Mouse (Mus musculus) left cerebral cortex, postnatal 14 days (tissue): ENCODE results near the gene Grap2. TPM values are rescaled to one million over a fixed set of nuclear protein-coding genes. Genes with fewer than 3 reads are reported as not detected.
A peak's percentile ranks its signal among the peaks of the same experiment; 100 is the strongest.

Experiments used
- DNase-seq, 2 experiments: peaks; one replicate each; pipeline ENCODE4 v3.0.0; 2021 to 2022; ENCODE audit warnings: low spot score in 2 of 2, mixed read lengths in 1 of 2
- intact Hi-C: fragments of 180-260 bp; cut with DNase I; formaldehyde crosslinking; loops from one replicate; pipeline ENCODE4 v1.15.1; 2025
- total RNA-seq, 2 experiments: library from RNA; stranded (reverse); gene quantifications; 2 replicates each; pipeline ENCODE4 v1.2.3; 2021

The Grap2 gene
- total RNA-seq, 2 experiments from 2014 or later, result 0.87 to 1.0 TPM

DNA sequence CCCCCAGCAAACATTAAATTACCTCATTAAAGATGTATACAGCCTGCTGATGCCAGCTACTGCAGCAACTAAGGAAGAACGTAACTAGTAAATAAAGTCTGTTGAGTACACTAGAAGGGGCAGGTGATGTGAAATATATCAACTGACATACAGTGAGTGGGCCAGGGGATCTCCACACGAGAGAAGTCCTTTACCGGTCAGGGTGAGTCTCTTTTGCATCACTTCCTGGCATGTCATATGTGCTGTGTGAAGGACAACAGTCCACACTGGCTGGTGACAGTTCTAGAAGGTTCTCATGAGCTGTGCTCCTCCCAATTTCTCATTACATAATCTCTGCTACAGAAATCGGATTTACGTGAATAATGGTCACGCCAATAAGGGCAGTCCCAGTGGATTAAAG lies 20.3 kb downstream of the Grap2 start:
- no peak for DNase-seq
- intact Hi-C loops, result no loop called here

DNA sequence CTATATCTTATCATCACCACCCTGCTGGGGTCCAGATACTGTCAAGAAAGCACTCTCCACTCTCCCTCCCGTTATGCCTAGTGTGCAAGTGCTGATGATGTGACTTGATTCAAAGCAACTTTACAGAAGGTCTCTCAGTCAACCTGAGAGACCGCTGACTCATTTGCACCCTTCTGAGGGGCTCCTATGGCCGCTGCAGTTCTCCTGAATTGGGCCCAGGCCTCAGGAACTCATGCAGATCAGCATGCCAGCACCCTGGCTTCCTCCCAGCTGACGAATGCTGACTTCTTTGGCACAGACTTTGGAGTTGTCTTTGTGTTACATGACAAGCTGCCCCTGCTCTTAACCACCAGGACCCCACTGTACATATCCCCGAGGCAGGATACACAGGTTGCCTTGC lies 21.5 kb downstream of the Grap2 start:
- intact Hi-C loops, result no loop called here
- no peak for DNase-seq

DNA sequence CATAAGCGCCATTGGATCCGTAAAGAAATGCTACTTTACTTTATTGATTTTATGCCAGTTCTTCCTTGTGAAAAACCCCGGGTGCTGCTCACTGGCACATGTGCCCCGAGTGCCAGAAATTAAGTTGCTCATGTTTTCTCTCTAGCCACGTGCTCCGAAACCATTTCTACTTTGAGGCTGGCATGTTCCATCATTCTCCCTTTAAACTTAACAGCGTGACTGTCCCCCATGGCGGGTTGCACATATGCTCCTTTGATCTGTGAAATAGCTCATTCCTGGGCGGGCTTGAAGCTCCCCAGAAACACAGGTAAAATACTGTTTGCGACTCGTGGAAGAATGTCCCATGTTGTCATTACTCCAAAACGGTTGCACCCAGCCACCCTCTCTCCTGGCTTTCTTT lies 26.4 kb downstream of the Grap2 start:
- intact Hi-C loops, result no loop called here

GRCm38 (mm10) chr15:80599213-80599750 lies 26.9 kb downstream of the Grap2 start:
- intact Hi-C loops, result no loop called here
- DNase-seq, result no peak

More for the DNA sequence above, 26.4 kb downstream of the Grap2 start:
- no peak for DNase-seq

DNA sequence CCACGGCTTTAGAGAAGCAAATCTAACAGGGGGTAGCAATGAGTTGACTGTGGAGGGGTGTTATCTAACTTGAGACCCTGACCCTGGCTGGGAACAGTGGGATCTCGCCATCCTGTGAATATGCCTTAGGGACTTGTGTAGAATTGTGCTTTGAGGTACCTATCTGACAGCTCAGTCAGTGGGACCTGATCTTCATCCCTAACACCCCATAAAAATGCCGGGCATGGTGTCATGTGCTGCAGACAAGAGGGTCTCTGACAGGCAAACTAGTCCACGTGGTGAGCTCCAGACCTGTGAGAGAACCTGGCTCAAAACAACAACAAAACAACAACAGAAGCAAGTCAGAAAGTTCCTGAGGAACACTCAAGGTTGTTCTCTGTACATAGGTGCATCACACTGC lies 27.4 kb downstream of the Grap2 start:
- intact Hi-C loops, result no loop called here
- no peak for DNase-seq

- peak in 1 of 2 experiments; percentile 55 for DNase-seq
- intact Hi-C loops, result no loop called here
Observed at GRCm38 (mm10) chr15:80601456-80601855, 29.1 kb downstream of the Grap2 start.

DNA sequence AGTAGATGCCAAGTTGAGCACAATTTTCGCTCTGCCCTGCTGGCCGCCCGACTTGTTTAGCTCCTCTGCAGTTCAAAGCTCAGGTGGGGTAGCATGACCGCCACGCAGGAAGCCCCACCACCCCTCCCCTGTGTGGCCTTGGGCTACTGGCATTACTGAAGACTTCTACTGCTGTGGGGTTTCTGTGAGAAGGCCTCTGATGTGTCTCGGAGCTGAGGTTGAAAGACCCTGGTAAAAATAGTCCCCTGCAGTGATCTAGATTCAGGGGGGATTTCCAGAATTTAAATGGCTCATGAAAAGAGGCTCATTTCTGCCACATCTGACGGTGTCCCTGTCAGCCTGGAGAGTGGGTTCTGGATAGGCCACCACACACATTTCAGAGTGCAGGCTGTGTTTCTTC lies 30.1 kb downstream of the Grap2 start:
- no peak for DNase-seq
- intact Hi-C loops, result no loop called here

DNA sequence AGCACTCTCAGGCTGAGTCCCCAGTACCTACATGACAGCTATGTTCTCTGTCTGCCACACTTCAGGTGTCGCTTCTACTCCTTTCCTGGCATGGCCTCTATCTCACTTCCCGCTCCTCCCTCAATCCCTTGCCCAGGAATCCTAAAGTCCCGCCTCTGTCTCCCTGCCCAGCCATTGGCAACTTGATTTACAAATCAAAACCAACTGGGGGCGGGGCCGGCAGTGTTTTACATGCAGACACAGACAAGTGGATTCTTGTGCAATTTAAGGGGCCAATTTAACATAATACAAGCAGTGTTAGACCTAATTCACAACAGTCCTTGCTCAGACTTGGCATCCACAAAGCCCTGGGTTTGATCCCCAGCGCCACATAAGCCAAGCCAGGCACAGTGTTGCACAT lies 31.6 kb downstream of the Grap2 start:
- intact Hi-C loops, result no loop called here
- DNase-seq, result no peak

DNA sequence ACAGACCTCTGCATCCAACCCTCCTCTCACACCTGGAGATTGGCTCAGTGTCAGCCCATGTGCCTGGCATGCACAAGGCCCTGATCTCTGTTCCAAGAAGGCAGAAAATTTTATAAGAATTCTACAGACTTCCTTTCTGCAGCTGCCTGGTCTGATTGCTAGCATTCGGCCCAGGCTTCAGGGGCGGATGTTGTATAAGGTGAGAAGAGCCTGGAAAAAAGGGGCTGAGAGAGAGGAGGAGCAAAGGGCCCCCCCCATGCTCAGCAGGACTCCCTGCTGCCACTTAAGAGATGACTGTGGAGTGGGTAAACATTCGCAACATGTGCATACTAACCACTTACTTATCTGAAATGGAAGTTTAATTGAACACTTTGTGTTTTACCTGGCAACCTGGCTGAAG lies 35.6 kb downstream of the Grap2 start:
- intact Hi-C loops, result no loop called here
- DNase-seq, result no peak

DNA sequence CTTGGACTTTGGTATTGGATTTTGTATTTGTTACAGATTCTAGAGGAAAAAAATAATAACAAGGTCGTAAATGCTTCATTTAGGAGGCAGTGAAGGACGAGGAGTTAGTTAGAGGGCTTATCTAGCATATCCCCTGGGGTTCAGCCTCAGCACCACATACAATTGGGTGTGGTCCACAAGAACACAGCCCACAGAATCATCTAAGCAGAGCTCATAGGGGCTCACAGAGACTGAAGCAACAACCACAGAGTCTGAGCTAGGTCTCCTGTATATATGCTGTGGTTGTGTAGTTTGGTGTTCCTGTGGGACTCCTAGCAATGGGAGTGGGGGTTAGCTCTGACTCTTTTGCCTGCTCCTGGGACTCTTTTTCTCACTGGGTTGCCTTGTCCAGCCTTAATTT lies 37.9 kb downstream of the Grap2 start:
- no peak for DNase-seq
- intact Hi-C loops, result no loop called here

DNA sequence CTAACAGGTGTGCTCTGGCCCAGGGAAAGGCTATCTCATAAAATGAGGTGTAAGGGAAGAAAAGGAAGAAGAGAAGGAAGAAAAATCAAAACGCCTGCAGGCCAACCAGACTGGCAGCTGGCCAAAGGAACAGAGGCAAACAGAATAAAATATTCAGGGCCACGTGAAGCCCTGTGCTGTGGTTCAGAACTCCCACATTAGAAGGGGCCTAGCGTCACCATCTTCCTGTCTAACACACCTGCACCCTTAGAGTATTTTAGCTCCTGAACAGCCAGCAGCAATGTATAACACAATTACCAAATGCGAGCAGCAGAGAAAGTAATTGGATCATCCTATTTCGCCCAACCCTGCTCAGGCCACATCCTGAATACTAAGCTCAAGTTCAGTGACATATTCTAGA lies 39.1 kb downstream of the Grap2 start:
- DNase-seq, result no peak
- intact Hi-C loops, result no loop called here

DNA sequence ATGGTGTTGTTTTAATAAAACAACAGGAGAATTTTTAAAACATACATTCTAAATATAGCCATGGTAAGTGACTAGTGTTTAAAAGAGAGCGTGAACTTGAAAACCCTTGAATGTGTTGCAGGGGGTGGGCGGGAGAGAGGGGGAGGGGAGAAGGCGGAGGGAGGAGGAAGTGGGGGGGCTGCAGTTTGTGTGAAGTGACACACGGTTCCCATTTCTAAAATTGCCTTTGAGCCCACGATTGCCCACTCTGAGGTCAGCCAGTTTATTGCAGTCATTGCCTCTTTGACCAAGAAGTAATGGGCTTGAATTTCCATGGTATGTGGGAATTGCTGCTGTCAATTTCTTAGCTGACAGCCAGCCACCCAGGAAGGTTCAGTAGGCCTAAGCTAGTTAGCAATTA lies 41.5 kb downstream of the Grap2 start:
- intact Hi-C loops, result no loop called here
- no peak for DNase-seq

DNA sequence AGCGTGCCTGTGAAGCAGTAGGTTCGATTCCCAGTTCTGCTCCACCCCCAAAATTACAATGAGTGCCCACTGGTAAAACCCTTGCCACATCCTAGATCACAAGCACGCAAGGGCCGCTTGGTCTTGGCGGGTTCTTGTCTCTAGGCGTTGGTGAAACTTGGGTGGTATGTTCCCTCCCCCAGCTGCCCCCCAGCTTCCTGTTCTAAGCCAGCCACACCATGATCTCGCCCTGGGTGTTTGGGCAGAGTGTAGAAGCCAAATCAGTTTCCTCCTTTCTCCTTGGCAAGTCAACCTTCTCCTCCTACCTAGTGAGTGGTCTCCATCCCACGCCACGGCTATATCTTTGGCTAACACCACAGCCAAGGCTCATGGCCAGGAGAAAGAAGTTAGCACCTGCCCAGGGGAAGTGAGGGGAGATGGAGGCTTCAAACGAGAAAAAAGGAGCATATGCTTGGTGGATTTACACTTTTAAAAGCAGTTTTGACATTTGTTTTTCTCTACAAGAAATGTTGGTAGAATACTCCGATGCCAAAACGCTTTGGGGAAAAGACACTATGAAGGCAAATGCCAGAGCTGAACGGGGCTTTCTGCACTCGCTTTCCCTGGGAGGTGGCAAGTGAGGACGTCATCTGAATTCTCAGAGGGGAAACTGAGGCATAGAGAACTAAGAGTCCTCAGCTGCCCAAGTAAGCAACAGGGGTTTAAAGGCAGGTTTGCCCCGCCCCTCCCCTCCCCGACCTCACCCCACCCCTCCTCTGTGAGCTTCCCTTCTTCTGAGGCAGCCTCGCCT lies 42.3 kb downstream of the Grap2 start:
- intact Hi-C loops, result loop anchor here (5.0 kb wide), 2 partner anchors 82 to 327 kb away; partner anchors contain the start of gene Cacna1i

GRCm38 (mm10) chr15:80615290-80615570 lies 42.8 kb downstream of the Grap2 start:
- intact Hi-C loops, result loop anchor here (5.0 kb wide), 2 partner anchors 83 to 328 kb away; partner anchors contain the start of gene Cacna1i
- no peak for DNase-seq

More for the DNA sequence above, 42.3 kb downstream of the Grap2 start:
- no peak for DNase-seq

DNA sequence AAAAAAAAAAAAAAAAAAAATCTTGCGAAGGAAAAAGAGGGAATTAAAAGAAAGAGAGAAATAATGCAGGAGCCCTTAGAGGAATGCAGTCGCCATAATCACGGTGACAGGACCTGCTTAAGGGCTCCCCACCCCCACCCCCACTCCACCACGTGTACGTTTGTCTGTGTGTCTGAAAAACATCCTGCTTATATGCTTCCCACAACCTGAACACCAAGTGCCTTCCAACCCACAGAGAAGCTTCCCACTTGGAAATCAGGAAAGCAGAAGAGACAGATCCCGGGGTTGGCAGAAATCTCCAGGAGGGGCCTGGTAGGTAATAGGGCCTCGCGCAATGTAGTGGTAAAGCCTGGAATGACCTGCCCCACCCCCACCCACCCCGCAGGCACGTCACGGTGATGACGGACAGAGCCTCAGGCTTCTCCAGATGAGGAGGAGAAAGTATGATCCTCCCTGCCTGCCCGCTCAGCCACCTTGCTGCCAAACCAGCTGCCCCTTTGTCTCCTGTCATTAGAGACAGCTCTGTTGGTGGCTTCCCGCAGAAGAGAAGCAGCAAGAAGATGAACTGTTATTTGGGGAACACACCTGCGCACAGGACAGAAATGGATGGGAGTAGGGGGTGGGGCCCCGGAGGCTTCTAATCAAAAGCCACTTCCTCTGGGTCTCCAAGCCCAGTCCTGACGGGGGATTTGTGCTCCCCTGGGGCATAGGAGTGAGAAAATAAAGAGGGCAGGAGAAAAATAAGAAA lies 43.4 kb downstream of the Grap2 start:
- DNase-seq, result peak in 1 of 2 experiments; percentile 49
- intact Hi-C loops, result loop anchor here (5.0 kb wide), 2 partner anchors 84 to 329 kb away; partner anchors contain the start of gene Cacna1i

- DNase-seq, result peak; percentile 48 to 61
Observed at GRCm38 (mm10) chr15:80617839-80618238, 45.4 kb downstream of the Grap2 start.

GRCm38 (mm10) chr15:80619166-80619565 lies 46.8 kb downstream of the Grap2 start:
- no peak for DNase-seq
- intact Hi-C loops, result loop anchor here (5.0 kb wide), 2 partner anchors 87 to 332 kb away; partner anchors contain the start of gene Cacna1i

More at GRCm38 (mm10) chr15:80617839-80618238, 45.4 kb downstream of the Grap2 start:
- intact Hi-C loops, result loop anchor here (5.0 kb wide), 2 partner anchors 86 to 331 kb away; partner anchors contain the start of gene Cacna1i

- no peak for DNase-seq
Observed at GRCm38 (mm10) chr15:80619786-80620185, 47.4 kb downstream of the Grap2 start.

DNA sequence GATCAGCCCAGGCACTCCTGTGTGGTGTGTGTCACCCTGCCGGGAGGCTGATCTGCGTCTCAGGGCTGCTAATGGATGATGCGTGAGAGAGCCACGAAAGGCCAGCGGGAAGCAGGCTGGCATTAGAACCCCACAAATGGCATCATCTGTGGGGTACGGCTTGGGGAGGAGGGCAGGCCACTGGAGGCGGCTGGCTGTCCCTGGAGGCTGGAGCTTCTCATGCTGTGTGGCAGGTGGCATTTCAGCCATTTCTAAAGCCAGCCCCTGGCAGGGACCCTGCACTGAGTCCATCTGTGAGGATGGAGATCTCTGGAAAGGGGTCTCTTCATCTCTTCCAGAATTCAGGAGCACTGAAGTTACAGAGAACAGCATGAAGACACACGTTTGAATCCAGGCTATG lies 48.0 kb downstream of the Grap2 start:
- DNase-seq, result no peak
- intact Hi-C loops, result no loop called here

More at GRCm38 (mm10) chr15:80619786-80620185, 47.4 kb downstream of the Grap2 start:
- intact Hi-C loops, result loop anchor here (5.0 kb wide), 2 partner anchors 87 to 332 kb away; partner anchors contain the start of gene Cacna1i

DNA sequence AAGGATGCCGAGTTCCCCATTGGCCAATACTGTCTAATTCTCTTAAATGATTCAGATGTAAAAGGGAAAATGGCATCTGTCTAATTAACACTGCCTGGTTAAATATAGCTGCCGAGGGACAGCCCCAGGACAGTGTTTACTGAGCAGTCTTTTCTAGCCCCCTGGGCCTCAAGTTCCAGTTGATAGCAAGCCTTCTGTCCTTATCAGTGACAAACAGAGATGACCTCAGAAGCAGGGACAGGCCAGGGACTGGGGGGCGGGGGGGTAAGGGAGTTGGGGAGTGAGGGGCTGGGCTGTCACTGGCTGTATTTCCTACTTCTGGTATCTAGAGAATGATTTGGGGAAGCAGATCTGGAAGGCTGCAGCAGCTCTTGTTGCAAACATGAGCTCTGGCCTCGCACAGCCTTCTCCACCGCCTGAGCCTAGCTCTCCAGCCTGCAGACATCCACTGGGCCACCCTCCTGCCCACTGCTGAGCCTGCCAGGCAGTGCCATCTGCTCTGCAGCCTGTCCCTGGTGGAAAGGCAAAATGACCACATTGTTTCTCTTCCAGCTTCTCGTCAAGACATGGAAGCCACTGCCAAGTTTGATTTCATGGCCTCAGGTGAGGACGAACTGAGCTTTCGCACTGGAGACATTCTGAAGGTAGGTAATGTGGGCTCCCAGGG lies 50.9 kb downstream of the Grap2 start:
- intact Hi-C loops, result no loop called here
- no peak for DNase-seq
